Mouse (Mus musculus) heart, postnatal 36 days (tissue): ENCODE results near the gene Col23a1. TPM values are rescaled to one million over a fixed set of nuclear protein-coding genes. Genes with fewer than 3 reads are reported as not detected.

Source experiments
- total RNA-seq, 2 experiments: library from RNA; stranded (reverse); gene quantifications; 2 replicates each; pipeline ENCODE4 v1.2.3; 2021

Gene Col23a1
- total RNA-seq, 2 experiments from 2014 or later = 1.3 to 1.4 TPM

Other genes starting within 250 kb of the Col23a1 start
- not detected for gene Olfr1375, start 241.8 kb upstream of the Col23a1 start, total RNA-seq
- gene Zfp354a, start 230.7 kb upstream of the Col23a1 start, total RNA-seq = 1 to 10 TPM; 1.4 to 1.8 TPM
- not detected for gene Gm12569, start 69.4 kb upstream of the Col23a1 start, total RNA-seq
- 10 to 100 TPM; 40.5 to 45.4 TPM for gene Clk4, start 28.2 kb upstream of the Col23a1 start, total RNA-seq
- gene BC049762, start 26.9 kb upstream of the Col23a1 start, total RNA-seq = under 1 TPM in 1 of 2 experiments, not detected in 1; 0.47 TPM